Mouse (Mus musculus): ENCODE results near the gene Swap70.

Gene Swap70

DNA sequence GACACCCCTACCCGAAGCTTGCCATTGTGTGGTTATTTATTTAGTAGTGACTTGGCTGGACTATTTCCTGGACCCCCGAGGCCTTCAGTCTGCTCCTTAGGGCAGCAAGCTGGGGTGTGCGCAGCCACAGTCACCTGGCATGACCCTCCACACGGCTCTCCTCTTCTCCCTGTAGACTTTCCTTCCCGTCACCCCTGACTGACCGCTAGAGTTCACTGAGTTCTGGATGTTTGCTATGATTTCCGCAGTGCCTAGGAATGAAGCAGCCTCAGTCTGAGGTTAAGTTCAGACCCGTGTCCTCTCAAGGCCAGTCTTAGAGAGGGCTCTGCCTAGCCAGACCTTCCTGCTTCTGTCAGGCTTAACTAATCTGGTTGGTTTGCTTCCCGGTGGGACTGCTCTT, 50.3 kb downstream of the Swap70 start:
- DNase-seq (ENCODE audit: low read depth, low spot score), result no peak

DNA sequence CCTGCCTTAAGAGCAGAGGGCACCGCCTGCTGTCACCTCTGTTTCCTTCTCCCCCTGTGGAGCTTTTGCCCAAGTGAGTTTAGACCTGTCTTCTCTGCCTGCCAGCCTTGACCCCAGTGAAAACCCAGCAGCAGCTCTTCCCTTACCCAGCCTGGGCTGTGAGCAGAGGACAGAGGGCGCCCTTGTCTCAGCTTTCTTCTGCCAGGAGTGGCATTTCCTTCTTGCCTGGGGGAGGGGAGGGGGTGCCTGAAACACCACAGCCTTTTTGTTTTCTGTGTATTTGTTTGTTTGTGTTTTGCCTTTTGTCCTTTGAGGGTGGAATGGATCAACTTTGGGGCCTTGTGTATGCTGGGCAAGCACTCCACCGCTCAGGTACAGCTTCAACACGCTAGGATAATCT, 50.9 kb downstream of the Swap70 start:
- no peak for DNase-seq (ENCODE audit: low read depth, low spot score)

DNA sequence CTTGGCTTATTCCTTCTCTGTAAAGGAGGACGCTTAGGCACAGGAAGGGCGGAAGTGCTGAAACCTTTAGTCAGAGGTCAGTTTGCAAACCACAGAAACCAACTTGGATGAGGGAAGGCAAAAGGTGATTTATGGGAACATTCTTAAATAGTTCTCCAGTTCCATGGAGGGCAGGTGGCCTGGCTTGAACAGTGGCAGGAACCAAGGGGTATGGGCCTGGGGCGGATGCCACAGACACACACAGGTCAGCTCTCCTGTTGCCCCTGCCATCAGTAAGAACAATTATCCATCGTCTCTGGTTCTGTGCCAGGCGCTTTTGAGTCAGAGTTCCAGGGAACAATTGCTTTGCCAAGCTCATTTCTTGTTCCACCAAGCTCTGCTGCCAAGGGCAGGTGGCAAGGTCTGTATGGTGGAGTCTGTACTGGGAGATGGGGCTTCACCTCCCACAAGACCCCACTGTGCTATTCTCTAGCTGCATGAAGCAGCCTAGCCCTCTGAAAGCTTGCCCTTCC, 56.3 kb downstream of the Swap70 start:
- no peak for DNase-seq (ENCODE audit: low read depth, low spot score)

DNA sequence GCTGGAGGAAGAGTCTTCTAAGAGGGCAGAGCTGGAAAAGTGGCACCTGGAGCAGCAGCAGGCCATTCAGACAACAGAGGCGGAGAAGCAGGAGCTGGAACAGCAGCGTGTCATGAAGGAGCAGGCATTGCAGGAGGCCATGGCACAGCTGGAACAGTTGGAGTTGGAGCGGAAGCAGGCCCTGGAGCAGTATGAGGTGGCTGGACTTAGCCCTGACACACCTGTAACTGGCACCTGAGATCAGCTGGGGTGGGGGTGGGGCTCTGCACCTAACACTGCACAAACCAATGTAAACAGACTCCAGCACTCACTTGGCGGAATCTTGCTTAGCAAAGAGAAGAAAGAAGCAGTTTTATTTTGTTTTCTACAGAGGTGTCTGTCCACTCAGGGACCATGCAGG, 57.7 kb downstream of the Swap70 start:
- DNase-seq (ENCODE audit: low read depth, low spot score), result no peak

DNA sequence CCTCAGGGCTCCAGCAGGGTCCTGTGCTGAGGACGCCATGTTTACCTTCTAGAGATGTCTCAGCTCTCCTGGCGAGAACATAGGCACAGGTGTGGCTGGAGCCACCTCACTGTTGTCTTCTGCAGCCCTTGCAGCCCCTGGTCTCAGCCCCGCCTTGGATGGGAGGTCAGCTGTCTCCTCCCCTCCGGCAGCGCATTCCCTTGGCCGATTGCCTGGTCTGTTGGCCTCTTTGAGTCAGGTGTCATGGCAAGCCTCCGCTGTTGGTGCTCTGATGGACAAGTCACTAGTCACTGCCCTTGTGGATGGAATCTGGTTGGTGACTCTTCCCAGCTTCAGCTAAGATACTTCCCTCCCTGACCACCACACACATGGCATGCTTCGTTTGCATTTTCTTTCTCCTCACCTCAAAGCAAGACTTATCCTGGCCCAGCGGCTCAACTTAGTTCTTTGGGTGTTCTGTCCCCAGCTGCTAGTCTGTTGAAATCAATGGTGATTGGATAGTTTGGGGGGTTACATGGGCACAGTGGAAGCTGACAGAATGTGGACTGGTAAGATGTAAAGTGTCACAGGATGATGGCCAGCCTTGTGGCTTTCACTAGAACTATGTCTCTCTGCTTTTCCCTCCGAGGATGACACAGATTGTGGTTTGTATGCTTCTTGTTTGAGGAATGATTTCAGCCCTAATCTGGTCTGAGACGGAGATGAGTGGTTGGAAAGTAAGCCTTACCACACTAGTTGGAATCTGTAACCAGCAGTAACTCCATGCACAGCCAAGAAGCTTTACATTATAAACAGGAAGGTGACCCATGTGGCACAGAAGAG, 60.1 kb downstream of the Swap70 start:
- no peak for DNase-seq (ENCODE audit: low read depth, low spot score)

DNA sequence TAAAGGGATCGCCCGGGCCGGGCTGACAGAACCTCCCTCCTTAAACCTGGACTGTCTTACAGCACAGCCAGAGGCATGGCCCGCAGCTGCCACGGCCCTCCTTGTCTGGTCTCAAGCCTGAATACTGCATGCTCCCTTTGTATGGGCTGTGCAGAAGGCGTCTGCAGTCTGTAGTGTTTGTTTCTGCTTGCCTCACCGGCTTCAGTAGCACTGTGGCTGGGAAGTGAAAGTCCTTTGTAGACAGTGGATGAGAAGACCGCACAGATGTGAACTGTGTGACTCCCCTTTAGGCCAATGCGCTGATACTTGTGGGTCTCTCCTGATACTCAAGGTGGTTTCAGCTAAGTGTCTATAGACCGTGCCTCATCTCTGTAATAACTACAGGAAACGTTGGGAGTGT, 61.3 kb downstream of the Swap70 start:
- DNase-seq (ENCODE audit: low read depth, low spot score), result no peak

DNA sequence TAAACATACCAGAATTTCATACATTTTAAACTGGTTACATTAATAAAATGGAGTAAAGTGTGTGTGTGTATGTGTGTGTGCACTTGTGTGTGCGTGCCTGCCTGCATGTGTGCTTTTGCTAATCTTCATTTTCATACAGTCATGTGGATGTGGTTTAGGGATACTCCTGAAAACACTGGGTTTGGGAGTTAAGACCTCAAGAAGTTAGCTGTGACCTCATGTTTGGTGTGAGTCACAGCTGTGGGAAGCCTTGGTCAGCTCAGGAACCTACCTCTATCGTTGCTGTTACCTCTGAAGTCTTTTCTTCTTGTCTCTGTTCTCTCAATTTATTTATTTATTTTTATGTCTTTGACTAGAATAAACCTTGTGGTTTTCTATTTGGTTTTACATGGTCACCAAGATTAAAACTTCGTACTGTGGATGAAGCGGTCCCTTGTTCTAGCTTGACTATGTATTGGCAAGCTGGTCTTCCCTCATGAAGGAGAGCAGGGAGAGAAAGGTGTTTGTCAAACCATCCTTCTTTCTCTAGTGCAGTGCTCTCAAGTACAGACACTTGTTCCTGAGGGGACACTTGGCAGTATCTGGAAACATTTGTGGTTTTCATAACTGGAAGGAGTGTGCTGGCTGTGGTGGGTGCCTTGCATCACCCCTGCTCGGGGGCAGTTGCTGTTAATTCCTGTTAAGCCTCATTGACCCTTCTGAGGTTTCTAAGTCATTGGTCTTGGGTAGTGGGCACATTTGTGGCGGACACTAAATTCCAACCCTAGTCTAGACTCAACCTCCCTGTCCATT, 62.2 kb downstream of the Swap70 start:
- no peak for DNase-seq (ENCODE audit: low read depth, low spot score)

DNA sequence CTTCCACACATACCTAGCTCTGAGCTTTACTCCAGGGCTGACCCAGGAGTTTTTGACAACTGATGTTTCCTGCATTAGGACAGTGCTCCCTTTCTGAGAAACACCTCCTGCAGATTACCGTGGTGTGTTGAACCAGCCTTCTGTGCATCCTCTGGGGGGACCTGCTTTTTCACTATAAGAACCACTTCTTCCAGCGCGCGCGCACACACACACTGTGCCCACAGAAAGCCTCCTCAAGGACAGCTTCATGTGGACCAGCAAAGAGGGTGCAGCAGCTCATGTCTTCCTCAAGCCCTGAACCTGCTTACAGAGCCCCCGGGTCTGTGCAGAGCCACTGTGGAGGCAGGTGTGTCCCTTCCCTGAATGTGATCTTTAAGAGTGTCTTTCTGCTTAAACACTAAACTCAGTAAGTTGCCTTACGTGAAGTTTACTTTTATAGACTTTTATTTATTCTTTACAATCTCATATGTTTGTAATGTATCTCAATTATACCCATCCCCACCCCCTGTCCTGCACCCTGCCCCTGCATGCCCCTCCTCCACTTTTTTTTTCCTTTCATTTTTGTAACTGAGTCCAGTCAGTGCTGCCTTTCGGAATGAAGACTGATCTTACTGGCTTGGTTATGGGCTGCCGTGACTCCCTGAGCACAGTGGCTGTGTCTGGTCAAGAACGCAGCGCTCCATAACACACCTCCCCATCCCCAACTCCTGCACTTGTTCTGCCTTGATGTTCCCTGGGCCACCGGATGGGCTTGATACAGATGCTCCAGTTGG, 63.8 kb downstream of the Swap70 start:
- no peak for DNase-seq (ENCODE audit: low read depth, low spot score)

DNA sequence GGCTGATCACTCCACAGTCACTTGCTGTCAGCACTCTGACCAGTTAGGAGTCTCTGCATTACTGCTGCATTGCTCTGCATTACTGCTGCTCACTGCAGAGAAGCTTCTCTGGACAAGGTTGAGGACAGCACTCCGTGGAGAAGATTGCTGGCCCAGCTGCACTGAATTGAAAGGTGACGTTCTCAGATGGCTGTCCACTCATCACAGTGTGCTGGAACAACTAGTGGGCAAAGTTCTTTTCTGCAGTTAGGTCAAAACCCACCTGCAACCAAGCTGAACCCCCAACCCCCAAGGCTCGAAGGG, 64.3 kb downstream of the Swap70 start:
- no peak for DNase-seq (ENCODE audit: low read depth, low spot score)

DNA sequence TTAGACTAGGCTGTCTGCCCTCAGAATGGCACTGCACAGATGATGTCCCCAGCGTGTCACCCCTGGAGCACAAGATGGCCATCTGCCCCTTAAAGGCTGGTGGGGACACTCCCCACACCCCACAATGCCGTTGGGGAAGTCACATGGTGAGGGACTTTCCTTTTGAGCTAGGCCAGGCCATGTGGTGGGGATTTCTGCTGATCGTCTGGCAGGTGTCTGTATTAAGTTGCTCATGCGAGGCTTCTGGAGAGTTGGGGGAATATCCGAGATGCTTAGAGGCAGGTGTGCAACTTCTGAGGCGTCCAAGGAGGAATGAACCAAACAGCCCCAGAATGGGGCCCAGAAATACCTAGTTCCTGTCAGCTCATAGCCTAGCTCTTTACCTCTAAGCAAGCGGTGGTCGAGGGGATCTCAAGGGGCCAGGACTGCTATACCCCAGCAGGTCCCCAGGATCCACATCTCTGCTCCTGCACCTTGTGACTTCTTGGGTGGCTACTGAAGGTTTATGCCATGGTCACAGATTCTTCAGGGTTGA, 64.8 kb downstream of the Swap70 start:
- DNase-seq (ENCODE audit: low read depth, low spot score), result no peak

DNA sequence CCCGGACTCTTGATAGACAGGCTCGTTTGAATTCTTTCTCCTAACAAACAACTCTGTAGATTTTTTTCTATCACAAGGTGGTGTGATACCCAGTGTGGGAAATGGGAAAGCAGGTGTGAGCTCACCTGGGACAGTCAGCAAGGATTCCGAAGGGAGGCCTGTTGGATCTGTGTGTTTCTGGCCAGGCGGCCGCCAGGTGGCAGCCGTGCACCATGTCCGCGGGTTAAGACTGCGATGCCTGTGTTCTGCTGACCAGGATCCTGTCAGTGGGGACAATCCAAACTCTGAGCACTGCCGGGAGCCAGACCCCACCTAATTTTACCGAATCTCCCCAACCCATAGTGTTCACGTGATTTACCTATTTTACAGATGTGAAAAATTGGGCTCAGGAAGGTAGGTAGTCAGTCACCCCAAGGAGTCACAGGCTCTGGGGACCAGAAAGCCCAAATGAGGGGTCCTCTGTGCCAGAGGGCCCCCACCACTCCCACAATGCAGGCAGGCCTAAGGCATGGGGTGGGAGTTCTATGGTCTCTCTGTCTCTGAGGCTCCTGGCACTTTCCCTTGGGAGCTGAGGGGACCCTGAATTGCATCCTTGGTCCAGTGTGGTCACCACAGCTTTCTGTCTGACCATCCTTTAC, 65.4 kb downstream of the Swap70 start:
- DNase-seq (ENCODE audit: low read depth, low spot score), result peak; percentile 76

DNA sequence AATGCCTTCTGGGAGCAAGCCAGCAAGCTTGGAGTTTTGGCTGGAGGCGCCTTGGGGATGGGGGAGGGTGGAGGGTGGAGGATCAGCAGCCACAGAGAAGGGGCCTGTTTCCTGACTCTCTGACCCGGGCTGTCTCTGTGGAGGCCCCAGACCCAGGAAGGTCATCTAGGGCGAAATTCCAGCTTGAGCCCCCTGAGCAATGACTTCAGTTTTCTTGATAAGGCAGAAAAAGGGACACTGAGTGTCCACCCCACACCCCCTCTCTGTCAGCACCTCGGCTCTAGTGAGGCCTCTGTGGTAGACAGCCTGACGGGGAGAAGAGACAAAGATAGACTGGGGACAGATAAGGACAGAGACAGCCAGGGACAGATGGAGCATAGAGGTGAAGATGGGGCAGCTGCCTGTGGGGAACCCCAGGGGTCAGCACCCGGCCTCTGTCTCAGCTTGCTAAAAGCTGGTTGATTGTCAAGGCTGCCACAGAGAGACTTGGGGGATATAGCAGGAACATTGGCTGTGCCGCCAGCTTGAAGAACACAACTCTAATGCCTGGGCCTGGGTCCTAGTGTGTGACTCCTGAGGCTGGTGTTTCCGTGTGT, 66.1 kb downstream of the Swap70 start:
- no peak for DNase-seq (ENCODE audit: low read depth, low spot score)

DNA sequence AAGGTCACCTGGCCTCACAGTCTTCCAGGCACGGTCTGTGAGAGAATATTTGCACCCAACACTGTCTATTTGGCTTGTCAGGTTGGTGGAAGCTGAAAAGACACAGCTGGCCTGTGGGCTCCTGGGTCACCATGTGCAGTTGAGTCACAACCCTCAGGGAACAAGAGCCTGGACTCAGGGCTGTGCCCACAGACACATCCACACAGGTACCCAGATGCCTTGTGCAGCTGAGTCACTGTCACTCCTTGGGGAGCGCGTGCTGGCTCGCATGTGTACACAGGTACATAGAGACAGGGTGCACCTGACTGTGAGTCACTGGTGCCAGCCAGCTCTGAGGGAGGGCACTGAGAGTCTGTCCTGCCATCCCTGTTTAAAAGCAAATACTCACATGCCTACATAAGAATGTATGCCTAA, 66.7 kb downstream of the Swap70 start:
- DNase-seq (ENCODE audit: low read depth, low spot score), result no peak

DNA sequence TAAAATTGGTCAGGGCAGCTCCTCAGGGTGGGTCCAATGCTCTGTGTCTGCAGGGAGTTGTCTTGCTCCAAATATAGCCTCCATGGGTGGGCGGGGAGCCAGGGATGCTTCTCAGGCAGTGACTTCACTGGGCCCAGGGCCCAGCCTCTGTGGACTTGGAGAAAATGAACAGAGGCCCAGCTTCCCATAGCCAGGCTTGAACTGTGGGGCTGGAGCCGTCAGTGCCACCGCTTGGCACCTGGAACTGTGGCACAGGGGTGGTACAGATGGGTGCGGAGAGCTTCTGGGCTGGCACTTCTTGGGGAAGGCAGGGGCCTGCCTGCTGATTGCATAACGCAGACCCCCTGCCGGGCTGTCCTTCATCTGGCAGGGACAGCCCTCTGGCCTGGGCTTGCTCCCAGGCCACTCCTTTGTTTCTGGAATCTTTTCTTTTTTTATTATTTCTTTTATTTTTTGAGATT, 67.2 kb downstream of the Swap70 start:
- DNase-seq (ENCODE audit: low read depth, low spot score), result no peak

DNA sequence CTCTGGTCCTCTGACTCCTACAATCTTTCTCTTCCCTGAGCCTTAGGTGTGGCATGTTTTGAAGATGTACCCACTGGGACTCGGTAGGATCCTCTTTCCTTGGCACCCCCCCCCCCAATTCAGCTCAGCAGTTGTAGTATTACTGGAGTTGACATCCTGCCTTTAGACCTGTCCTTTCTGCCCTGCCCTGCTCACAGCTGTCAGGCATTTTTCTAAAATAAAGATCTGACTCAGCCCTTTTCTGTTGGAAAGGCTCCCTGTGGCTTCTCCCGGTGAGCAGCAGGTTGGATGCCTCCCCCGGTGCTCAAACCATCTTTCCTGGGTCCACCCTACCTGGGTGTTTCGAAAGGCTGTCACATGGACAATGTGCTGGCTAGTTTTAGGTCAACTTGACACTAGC, 68.1 kb downstream of the Swap70 start:
- DNase-seq (ENCODE audit: low read depth, low spot score), result no peak

DNA sequence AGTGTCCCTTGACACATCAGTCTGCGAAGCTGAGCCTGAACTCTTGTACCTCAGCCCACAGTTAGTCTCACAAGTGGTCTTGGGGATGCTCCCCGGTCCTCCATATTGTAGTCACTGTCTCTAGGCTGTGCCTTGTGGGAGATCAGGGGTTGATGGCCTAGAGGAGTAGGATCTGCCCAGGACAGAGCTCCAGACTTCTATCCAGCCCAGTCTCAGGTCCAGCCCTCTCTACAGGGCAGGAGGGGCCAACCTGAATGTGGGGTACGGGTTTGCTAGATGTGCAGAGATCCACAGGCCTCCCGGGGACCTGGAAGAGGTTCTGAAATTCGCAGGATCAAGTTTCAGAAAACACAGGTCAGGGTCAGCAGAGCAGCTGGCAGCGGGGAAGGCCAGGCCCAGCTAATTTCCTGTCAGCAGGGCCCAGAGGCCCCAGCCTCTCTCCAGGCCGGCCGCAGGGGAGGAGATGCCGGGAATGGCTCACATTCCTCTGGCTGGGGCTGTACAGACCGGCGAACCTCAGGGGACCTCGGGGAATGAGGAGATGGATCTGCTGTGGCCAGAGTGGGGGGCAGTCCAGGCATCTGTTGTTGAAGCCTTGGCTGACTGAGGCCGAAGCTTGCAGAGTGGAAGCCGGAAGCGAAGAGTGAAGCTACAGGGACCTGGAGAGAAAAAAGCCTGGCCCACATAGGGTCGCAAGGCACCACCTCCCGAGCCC, 75.5 kb downstream of the Swap70 start:
- DNase-seq (ENCODE audit: low read depth, low spot score), result peak; percentile 85

DNA sequence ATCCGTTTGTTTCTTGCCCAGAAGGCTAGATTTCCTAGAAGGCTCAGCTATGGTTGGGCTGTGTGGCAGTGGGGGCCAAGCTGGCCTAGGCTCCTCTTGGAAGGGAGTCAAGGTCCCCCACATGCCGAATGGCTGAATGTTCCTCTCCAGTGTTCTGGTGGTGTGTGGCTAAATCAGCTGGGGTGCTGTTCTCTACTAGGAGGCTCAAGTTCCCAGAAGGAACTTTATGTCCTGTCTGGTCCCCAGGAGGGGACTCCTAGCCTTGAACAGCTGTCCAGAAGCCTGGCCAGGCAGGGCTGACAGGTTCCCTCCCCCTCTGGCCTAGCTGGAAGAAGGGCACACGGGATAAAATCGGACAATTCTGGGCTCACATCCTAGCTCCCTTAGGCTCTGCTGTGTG, 76.1 kb downstream of the Swap70 start:
- DNase-seq (ENCODE audit: low read depth, low spot score), result no peak

DNA sequence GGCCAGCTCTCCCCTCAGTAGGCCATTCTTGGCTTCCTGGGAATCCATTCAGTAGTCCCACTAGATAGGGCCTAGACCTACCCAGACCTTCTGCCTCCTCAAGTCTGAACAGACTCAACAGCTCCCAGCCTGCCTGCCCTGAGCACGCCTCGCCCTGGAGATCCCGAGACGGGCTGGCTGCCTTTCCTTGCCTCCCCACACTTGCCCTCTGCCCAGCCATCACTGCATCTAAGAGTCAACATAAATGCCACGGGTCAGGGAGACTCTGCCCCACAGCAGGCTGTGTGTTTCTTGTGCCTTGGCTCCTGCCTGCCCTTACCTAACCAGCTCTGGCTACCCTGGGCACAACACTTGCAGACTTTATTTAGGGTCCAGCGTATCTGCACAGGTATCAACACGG, 76.6 kb downstream of the Swap70 start:
- DNase-seq (ENCODE audit: low read depth, low spot score), result no peak

DNA sequence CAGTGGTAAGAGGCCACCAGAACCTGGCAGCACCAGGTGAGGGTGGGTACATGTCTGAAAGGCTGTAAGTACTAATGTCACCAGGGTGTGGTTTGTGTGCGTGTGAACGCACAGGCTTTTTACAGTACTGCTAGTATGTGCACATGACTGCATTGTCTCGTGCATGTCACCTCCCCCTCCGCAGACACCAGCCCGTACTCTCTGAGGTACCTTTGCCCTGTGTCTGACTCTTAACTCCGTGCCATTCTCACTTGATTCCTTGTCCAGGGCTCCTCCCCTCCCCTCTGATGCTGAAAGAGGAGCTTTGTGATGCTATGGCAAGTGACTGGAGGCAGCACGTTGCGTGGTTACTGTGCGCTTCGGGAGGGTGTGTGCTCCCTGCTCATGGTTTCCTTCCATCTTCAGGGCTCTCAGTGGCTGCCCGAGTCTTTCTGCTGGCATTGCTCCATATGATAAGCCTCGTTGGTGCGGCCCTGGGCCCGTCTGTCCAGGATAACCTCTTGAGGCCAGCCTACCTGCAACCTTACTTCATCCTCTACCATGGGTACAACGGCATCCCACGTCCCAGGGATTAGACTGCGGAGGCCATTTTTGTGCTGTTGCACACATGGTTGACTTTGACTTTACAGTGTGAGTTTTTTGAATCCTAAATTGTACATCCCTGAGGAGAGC, 77.4 kb downstream of the Swap70 start:
- no peak for DNase-seq (ENCODE audit: low read depth, low spot score)

DNA sequence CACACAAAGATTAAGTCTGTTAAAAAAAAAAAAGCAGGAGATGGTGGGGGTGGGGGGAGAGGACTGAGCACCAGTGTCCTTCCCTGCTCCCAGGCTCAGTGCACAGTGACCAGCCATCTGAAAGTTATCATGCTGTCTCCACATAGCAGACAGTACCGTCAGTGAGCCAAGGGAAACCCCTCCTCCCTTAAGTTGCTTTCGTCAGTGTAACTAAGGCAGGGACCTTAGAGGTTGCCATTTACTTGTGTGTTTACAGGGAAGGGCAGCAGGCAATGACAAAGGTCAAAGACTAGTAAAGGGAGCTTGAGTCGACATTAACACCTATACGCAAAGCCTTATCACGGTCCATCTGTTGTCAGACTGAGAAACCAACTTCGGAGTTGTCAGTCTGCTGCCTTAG, 81.4 kb downstream of the Swap70 start:
- DNase-seq (ENCODE audit: low read depth, low spot score), result no peak
